Mouse (Mus musculus) midbrain, embryonic 16.5 days (tissue): ENCODE results near the gene S100z. TPM values are rescaled to one million over a fixed set of nuclear protein-coding genes. Genes with fewer than 3 reads are reported as not detected.

Experiments
- ATAC-seq: fragments of 200-750 bp; cut with Nextera tagmentation; 2 replicates; pipeline ENCODE4 v1.8.0; 2017; ENCODE audit warnings: moderate TSS enrichment
- H3K27ac ChIP-seq: fragments of 300-500 bp; sonication (generic); 2 replicates; pipeline ENCODE4 v1.5.1; 2014; ENCODE audit warnings: mild to moderate bottlenecking, low read length, mixed read lengths
- H3K27me3 ChIP-seq: fragments of 300-500 bp; sonication (generic); 2 replicates; pipeline ENCODE4 v1.6.1; 2014; ENCODE audit warnings: low read depth, low read length, mixed read lengths; ENCODE audit not compliant: control insufficient read depth, insufficient read depth
- H3K36me3 ChIP-seq: fragments of 300-500 bp; sonication (generic); 2 replicates; pipeline ENCODE4 v1.6.1; 2014; ENCODE audit warnings: mild to moderate bottlenecking, low read length, moderate library complexity, mixed read lengths; ENCODE audit not compliant: control insufficient read depth, insufficient read depth
- H3K4me1 ChIP-seq: fragments of 300-500 bp; sonication (generic); 2 replicates; pipeline ENCODE4 v1.6.1; 2014; ENCODE audit warnings: mild to moderate bottlenecking, low read length, mixed read lengths; ENCODE audit not compliant: control insufficient read depth, insufficient read depth
- H3K4me2 ChIP-seq: fragments of 300-500 bp; sonication (generic); 2 replicates; pipeline ENCODE4 v1.6.1; 2014; ENCODE audit warnings: mild to moderate bottlenecking, low read length, mixed read lengths
- H3K4me3 ChIP-seq: fragments of 300-500 bp; sonication (generic); 2 replicates; pipeline ENCODE4 v1.5.1; 2014; ENCODE audit warnings: low read depth, mild to moderate bottlenecking, low read length, moderate library complexity, mixed read lengths
- H3K9ac ChIP-seq: fragments of 300-500 bp; sonication (generic); 2 replicates; pipeline ENCODE4 v1.6.1; 2014; ENCODE audit warnings: low read depth, low read length, mixed read lengths
- H3K9me3 ChIP-seq: fragments of 300-500 bp; sonication (generic); replicated peaks from 2 replicates; pipeline ENCODE4 v1.6.1; 2014; ENCODE audit warnings: mild to moderate bottlenecking, low read length, mixed read lengths; ENCODE audit not compliant: control insufficient read depth, poor library complexity, severe bottlenecking
- WGBS: fragments of 180-500 bp; shearing (Covaris S2); extraction: QIAGEN DNeasy Blood & Tissue Kit; methylation state at CpG from one replicate; pipeline ENCODE4 v1.1.7; 2014; 5-methylcytosine and 5-hydroxymethylcytosine counted together
- polyA plus RNA-seq: library from polyadenylated mRNA; unstranded; fragments of >200 nt; fragmentation: Nextera tagmentation; extraction: Ambion mirVana; gene quantifications from 2 replicates; pipeline ENCODE4 v1.2.1, GENCODE M21; 2015

S100z gene
- polyA plus RNA-seq, 1 experiment from 2014 or later: not detected

DNA sequence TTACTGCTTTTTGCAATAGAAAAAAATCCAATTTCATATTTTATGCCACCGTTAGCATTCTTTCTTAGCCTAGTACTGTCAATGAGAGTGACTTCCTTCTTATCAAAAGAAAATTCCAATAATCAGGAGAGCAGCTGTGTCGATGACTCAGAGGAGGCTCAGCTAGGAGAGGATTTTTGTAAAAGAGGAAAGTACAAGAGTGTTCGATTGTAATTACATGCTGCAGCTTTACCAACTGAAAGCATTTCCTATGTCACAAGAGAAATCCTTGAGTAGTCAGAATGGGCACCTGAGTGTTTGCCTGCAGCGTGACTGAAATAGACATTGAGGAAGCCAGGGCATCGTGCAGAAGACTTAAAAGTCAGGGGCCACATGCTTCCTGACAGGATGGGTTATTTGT lies 39.0 kb downstream of the S100z start:
- H3K9ac ChIP-seq: no peak overlapping the region
- 76% methylated on average over 5 of the region's 5 CpGs for WGBS
- H3K9me3 ChIP-seq: no peaks in the 10 kb centered on the region
- H3K36me3 ChIP-seq: no peaks in the 10 kb centered on the region
- H3K4me1 ChIP-seq: peaks cover 9% of the 10 kb centered on the region; the same call in 1 of the 2 replicates
- no peak for ATAC-seq
- 0 out of 2 replicates have a peak, but pooled peaks cover 4% of the 10 kb centered on the region for H3K27me3 ChIP-seq
- H3K27ac ChIP-seq: no peak overlapping the region
- H3K4me2 ChIP-seq: no peak overlapping the region
- H3K4me3 ChIP-seq: no peak overlapping the region

DNA sequence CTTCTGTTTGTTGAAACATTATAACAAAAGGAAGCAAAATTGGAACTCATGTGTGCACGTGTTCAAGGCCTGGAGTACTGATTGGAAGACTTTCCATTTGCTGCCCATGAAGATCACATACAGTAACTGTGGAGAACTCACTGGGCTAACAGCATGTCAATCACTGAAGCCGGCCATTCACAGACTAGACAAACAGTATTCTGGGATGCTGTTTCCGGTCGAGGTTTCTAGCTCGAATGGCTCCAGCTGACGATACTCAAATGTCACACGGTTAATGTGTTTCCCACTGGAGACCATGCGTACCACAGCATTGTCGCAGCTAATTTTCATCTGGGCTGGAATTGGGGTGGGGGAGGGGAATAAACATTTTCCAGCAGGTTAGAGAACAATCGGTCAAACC lies 46.8 kb downstream of the S100z start:
- H3K27ac ChIP-seq: no peak overlapping the region
- no peak overlapping the region for H3K4me3 ChIP-seq
- H3K9ac ChIP-seq: no peak overlapping the region
- no peaks in the 10 kb centered on the region for H3K27me3 ChIP-seq
- H3K4me1 ChIP-seq: no peaks in the 10 kb centered on the region
- no peaks in the 10 kb centered on the region for H3K36me3 ChIP-seq
- WGBS: 79% methylated on average over 10 of the region's 10 CpGs
- no peak overlapping the region for H3K4me2 ChIP-seq
- ATAC-seq: no peak
- no peaks in the 10 kb centered on the region for H3K9me3 ChIP-seq

DNA sequence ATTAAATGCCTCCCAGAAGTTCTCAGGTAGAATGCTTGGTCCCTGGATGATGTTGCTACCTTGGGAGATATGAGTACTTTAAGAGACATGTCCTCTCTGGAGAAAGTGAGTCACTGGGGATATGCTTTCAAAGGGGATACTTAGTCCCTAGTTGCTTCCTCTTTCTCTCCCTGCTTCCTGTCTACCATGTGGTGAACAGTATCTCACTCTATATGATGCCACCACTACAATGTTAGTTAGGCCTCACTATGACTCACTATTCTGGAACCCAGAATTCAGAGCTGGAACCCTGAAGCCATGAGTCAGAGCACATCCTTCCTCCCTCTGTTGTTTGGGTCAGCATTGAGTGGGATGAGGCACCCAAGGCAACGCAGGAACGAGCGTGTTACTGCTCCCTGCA lies 51.0 kb downstream of the S100z start:
- WGBS: 87% methylated on average over 3 of the region's 3 CpGs
- no peaks in the 10 kb centered on the region for H3K27me3 ChIP-seq
- no peak overlapping the region for H3K4me2 ChIP-seq
- no peaks in the 10 kb centered on the region for H3K9me3 ChIP-seq
- H3K9ac ChIP-seq: no peak overlapping the region
- H3K4me3 ChIP-seq: no peak overlapping the region
- ATAC-seq: no peak
- no peak overlapping the region for H3K27ac ChIP-seq
- no peaks in the 10 kb centered on the region for H3K36me3 ChIP-seq
- peaks cover 4% of the 10 kb centered on the region for H3K4me1 ChIP-seq

Other genes starting within 250 kb of the S100z start
- gene Pde8b, start 228.4 kb downstream of the S100z start, polyA plus RNA-seq: 7.6 and 11.0 TPM in 2 replicates
- 30.2 and 35.5 TPM in 2 replicates for gene Zbed3, start 155.1 kb downstream of the S100z start, polyA plus RNA-seq
- 35.0 and 37.7 TPM in 2 replicates for gene Aggf1, start 103.4 kb downstream of the S100z start, polyA plus RNA-seq
- gene Crhbp, start 33.8 kb downstream of the S100z start, polyA plus RNA-seq: 2.9 and 3.7 TPM in 2 replicates
- 0.09 and 0.26 TPM in 2 replicates for gene F2rl1, start 46.5 kb upstream of the S100z start, polyA plus RNA-seq
- 54.4 and 63.7 TPM in 2 replicates for gene F2r, start 139.8 kb upstream of the S100z start, polyA plus RNA-seq
- gene F2rl2, start 218.1 kb upstream of the S100z start, polyA plus RNA-seq: 0.30 and 0.40 TPM in 2 replicates